Mouse (Mus musculus) adrenal gland (tissue): ENCODE data around the gene Cyp4v3.

Source experiments
- intact Hi-C: fragments of 180-260 bp; cut with DNase I; formaldehyde crosslinking; loops from one replicate; pipeline ENCODE4 v1.15.1; 2025

Gene Cyp4v3

DNA sequence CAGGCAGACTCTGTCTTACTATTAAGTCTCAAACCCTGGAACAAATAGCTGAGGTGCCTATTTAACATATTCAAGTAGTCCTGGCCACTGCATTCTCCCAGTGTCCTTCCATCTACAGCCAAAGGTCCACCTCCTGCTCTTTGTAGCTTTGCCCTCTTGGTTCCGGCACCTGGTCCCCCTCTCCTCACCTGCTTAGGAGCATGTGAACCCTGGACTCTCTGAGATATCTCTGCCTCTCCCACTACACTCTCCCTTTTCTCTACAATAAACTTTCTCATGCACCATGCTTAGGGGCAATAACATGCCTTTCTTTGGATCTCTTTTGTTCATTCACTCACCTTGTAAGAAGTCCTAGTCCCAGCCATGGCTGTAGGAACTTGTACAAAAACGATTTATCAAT, 11.7 kb downstream of the Cyp4v3 start:
- intact Hi-C loops = no loop called here

DNA sequence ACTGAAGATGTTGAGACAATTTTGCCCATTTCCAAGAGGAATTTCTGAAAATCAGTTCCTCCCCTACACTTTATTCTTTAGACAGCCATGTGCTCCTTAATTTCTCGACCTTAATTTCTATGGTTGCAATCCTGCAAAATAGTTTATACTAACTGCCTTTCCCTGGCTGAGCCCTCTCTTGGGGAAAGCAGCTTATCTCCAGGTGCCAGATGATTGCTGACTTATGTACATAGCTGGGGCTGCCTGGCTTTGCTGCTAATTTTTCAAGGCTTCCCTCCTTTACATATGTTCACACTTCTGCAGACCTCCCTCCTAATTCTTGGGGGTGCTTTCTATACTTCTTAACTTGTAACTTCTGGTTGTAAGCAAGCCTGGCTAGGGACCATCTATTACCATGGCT, 12.1 kb downstream of the Cyp4v3 start:
- intact Hi-C loops = no loop called here

DNA sequence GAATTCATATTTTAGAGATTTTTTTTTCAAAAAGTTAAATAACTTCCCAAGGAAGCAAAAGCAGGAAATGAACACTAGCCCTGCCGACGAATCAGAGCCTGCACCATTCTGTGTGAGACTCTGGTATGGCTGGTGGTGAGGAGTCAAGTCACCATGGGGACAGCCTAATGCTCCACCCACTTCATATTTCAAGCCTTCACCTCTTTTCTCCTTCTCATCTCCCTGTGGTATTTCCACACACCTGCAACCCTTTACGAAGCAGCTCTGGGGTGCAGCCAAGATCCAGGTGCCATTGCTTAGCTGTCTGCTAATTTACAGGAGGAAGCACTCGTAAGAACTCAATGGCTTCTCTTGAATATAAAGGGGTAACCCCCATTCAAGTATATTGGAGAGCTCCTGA, 22.0 kb downstream of the Cyp4v3 start:
- intact Hi-C loops = no loop called here

DNA sequence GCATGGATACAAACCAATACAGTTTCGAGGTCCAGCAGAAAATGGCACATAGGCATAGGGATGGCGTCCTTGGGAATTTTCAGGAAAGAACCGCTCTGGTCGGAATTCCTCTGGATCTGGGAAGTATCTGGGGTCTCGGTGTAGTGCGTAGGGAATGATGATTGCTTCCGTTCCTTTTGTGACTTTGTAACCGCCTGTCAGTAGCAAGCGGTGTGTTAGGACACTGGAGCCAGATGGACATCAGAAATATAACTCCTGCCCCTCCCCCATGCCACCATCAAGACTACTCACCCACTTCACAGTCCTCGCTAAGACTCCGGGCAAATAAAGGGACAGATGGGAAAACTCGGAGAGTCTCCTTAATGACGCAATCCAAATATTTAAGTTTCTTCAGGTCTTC, 24.6 kb downstream of the Cyp4v3 start, which contains the start of gene Gm45753:
TSS of gene Gm45753 (minus strand) at position 101 of the 400 bp plus-strand sequence.
- intact Hi-C loops = no loop called here

GRCm38 (mm10) chr8:45305479-45305878, 27.5 kb downstream of the Cyp4v3 start:
- intact Hi-C loops = no loop called here

DNA sequence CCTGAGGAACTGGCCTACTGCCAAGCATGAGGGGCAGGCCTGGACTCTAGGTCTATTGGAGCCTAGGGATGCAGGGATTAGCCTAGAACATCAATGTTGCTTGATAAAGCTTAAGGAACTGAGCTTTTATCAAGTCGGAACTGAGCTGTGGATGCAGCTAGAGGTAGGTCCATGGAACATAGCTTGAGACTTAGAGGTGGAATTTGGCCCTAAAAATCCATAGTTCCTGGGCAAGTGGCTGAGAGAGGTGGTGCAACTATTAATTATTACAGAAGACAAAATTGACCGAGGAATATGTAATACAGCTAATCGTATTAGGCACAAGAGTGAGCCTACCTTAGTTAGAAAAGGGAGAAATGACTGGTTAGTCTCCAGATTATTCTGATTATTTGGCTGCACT, 28.7 kb downstream of the Cyp4v3 start:
- intact Hi-C loops = no loop called here

GRCm38 (mm10) chr8:45302390-45302789, 30.6 kb downstream of the Cyp4v3 start:
- intact Hi-C loops = no loop called here

GRCm38 (mm10) chr8:45295276-45295675, 37.7 kb downstream of the Cyp4v3 start:
- intact Hi-C loops = no loop called here

DNA sequence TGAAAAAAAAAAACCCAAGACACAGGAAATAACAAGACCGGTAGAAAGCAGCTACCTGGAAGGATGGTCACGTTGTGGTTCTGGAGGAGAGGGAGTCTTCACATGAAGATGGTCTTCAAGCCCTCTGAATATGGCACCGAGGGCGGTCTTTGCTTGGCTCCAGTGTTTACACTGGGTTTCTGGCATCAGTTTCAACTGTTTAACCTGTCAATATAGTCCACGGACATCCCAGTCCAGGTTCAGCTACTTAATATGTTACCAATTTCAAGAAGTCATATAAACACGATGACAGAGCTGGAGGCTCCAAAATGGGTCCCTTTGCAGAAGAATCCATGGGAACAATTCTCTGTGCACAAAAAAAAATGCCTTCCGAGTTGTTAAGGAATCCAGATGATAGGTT, 38.3 kb downstream of the Cyp4v3 start, which contains the start of gene Klkb1:
TSS of gene Klkb1 (minus strand) at position 173 of the 400 bp plus-strand sequence.
- intact Hi-C loops = no loop called here

DNA sequence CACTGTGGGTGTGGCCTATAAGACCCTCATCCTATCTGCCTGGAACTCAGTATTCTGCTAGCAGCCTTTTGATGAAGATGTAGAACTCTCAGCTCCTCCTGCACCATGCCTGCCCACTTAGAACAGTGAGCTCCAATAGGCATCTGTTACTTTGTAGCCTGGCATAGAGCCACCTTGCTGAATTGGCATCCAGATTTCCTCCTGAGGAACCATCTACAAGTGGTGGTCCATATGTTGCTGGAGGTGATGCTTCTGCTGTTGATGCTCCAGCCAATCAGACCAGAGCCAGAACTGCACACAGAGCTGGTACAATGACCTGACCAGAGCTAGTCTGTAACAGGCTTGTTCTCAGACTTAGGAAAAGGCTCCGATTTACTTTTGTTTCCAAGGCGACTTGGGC, 41.2 kb downstream of the Cyp4v3 start:
- intact Hi-C loops = no loop called here

- intact Hi-C loops = no loop called here
Measured at GRCm38 (mm10) chr8:45281630-45282029, 51.4 kb downstream of the Cyp4v3 start.

GRCm38 (mm10) chr8:45277453-45277852, 55.6 kb downstream of the Cyp4v3 start:
- intact Hi-C loops = no loop called here

DNA sequence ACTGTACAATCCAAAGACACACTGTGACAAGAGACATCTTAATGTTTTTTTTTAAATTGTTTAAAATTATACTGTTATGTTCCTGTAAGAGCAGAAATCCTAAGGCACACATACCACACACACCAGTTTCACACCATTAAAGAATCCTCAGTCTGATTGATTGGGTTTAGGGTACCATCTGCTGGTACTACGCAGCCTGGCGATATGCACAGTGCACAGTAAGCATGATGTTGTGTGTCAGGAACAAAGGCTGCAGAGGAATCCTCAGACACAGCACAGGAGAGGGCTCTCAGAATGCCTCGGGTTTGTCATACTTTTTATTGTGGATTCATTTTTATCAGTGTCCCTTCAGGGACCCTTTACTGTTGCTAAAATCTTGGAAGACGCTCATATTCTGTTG, 58.7 kb downstream of the Cyp4v3 start:
- intact Hi-C loops = no loop called here

GRCm38 (mm10) chr8:45269056-45269455, 64.0 kb downstream of the Cyp4v3 start:
- intact Hi-C loops = no loop called here

DNA sequence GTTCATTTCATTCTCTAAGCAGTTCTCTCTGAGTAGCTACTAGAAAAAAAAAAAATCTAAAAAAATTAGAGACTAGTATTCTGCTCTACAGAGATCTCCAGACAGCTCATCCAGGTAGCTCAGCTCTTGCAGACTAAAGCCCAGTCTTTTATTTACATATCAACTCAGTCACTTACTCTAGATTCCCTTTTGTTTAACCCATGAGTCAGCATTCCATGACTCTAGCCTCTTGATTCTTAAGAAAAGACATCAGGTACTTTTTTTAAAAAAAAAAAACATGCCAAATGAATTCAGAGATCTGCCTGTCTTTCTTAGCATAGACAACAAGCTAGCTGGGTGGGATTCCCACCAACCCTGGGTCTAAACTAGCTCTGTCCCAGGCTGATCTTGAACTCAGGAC, 64.5 kb downstream of the Cyp4v3 start:
- intact Hi-C loops = no loop called here

DNA sequence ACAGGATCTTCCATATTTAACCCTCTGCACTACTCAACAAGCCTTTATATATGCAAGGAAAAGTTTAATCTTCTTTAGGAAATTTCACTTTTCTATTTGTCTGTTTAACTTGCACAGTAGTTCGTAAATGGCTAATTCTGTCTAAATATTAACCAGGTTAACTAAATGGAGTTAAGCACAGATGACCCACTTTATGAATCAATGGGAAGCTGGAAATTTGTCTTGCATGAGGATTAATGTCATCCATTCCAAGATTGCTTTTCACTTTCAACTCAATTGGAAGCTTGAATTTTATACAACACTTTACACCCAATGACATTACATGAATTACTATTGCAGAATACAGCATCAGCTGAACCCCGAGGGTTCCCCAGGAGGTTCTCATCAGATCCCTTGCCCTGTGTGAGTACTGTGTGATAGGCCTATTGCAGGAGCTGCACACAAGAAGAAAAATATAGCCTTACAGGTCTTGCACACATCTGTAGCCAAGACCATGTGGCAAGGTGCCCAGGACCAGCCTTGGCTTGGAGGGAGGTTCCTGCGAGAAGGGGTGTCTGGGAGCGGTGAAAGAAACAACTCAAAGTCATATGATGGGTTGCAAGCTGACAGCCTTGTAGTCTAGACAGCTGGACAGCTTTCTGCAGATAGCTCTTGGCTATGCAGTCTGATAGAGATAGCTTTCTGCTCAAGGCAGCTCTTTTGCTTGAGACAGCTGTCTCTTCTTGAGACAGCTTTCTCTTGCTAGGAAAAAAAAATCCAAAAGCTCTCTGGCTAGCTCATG, 65.2 kb downstream of the Cyp4v3 start:
- intact Hi-C loops = no loop called here

- intact Hi-C loops = no loop called here
Measured at GRCm38 (mm10) chr8:45266993-45267392, 66.0 kb downstream of the Cyp4v3 start.

- intact Hi-C loops = no loop called here
Measured at GRCm38 (mm10) chr8:45264918-45265317, 68.1 kb downstream of the Cyp4v3 start.

DNA sequence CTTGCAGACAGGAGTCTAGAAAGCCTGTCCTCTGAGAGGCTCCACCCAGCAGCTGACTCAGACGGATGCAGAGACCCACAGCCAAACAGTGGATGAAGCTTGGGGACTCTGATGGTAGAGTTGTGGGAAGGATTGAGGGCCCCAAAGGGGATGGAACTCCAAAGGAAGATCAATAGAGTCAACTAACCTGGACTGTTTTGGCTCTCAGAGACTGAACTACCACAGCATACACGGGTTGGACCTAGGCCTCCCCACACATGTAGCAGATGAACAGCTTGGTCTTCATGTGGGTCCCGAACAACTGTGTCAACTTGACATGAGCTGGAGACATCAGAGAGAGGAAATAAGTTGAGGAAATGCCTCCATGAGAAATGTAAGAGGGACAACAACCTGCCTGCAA, 70.2 kb downstream of the Cyp4v3 start:
- intact Hi-C loops = no loop called here

DNA sequence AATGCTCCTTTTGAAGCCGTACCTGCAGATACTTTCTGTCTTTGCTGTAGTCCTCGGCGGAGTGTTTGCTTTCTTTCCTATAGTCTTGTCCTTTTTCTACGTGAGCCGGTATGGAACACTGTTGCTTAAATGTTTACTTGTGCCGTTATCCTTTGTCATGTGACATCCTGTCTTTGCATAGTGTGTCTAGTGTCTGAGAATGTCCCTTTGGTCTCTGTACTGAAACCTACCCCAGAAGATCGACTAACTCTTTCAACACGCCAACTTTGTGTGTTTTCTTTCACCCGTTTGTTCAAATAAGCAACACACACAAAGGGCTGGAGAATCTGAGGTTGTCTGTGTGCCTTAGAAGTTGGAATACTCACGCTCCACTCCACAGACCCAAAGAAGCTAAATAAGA, 71.1 kb downstream of the Cyp4v3 start, which contains the start of gene F11:
TSS of gene F11 (minus strand) at position 112 of the 400 bp plus-strand sequence.
- intact Hi-C loops = no loop called here

DNA sequence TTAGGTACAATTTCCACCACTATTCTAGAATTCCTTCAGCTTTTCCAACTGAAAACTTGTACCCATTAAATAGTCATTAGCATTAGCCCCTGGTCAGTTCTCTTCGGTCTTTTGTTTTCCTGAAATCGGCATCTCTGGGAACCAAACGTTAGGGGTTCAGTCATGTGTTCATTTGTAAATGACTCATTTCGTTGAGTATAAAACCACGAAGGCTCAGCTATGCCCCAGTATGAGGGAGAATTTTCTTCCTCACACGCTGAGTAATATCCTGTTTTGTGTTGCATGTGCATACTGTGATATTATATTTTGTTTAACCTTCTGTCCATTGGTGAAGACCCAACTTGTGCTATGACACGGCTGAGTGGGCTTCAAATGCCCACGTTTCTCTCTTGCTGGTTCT, 74.6 kb downstream of the Cyp4v3 start:
- intact Hi-C loops = no loop called here

DNA sequence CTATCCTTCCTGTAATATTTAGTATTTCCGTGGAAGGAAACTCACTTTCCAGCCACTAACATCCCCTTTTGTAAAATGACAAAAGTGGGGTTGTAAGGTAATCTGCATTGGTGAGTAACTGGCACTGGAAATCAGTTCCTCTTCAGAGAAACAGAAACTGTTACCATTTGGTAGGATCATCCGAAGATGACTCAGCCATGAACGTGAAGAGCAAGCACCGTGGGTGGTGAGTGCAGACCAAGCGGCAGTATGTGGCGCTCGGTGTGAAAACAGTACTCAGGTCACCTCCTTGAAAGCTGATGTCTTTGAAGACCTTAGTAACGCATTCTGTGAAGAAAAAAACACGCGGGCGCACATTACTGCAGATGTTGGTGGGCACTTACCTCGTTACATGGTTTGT, 78.0 kb downstream of the Cyp4v3 start:
- intact Hi-C loops = no loop called here
